Mouse (Mus musculus) thymus, adult 2 months (tissue): ENCODE results near the gene 4930432M17Rik. TPM values are rescaled to one million over a fixed set of nuclear protein-coding genes. Genes with fewer than 3 reads are reported as not detected.

ENCODE experiments used
- DNase-seq: peaks from one replicate; pipeline ENCODE4 v3.0.0; 2021
- H3K27ac ChIP-seq: fragments of 200-500 bp; 2 replicates; pipeline ENCODE4 v1.5.1; 2012; ENCODE audit warnings: low read length, control low read depth; ENCODE audit not compliant: control insufficient read depth, insufficient read depth
- H3K27me3 ChIP-seq: fragments of 200-500 bp; 2 replicates; pipeline ENCODE4 v1.6.1; 2012; ENCODE audit warnings: mild to moderate bottlenecking, low read length, moderate library complexity, mixed read lengths; ENCODE audit not compliant: control insufficient read depth, insufficient read depth
- H3K36me3 ChIP-seq: fragments of 200-500 bp; 2 replicates; pipeline ENCODE4 v1.6.1; 2012; ENCODE audit warnings: mild to moderate bottlenecking, low read length, moderate library complexity; ENCODE audit not compliant: control insufficient read depth, insufficient read depth
- H3K4me1 ChIP-seq: fragments of 200-500 bp; replicated peaks from 2 replicates; pipeline ENCODE4 v1.6.1; 2012; ENCODE audit warnings: low read length; ENCODE audit not compliant: control insufficient read depth, insufficient read depth
- H3K4me3 ChIP-seq: fragments of 200-500 bp; 2 replicates; pipeline ENCODE4 v1.5.1; 2012; ENCODE audit warnings: mild to moderate bottlenecking, low read length, control low read depth, moderate library complexity; ENCODE audit not compliant: control insufficient read depth, insufficient read depth
- CTCF ChIP-seq: fragments of 200-500 bp; IDR thresholded peaks from 2 replicates; pipeline ENCODE4 v1.5.1; 2012; ENCODE audit warnings: mild to moderate bottlenecking, control low read depth, low read length, moderate library complexity, borderline replicate concordance; ENCODE audit not compliant: control insufficient read depth, poor library complexity, insufficient read depth; ENCODE audit errors: extremely low read depth
- POLR2A ChIP-seq: fragments of 200-500 bp; IDR thresholded peaks from 2 replicates; pipeline ENCODE4 v1.6.1; 2012; ENCODE audit warnings: mild to moderate bottlenecking, low read length, control low read depth, moderate library complexity; ENCODE audit not compliant: control insufficient read depth, poor library complexity, insufficient read depth; ENCODE audit errors: extremely low read depth
- WGBS: fragments of 180-500 bp; shearing (Covaris S2); methylation state at CpG from one replicate; pipeline ENCODE4 v1.1.7; 2018; 5-methylcytosine and 5-hydroxymethylcytosine counted together
- polyA plus RNA-seq: library from polyadenylated mRNA; depleted of rRNA; stranded (reverse); fragments of >200 nt; gene quantifications from 2 replicates; pipeline ENCODE4 v1.2.3, GENCODE M21; 2012

Gene 4930432M17Rik
- polyA plus RNA-seq, 1 experiment: not detected

DNA sequence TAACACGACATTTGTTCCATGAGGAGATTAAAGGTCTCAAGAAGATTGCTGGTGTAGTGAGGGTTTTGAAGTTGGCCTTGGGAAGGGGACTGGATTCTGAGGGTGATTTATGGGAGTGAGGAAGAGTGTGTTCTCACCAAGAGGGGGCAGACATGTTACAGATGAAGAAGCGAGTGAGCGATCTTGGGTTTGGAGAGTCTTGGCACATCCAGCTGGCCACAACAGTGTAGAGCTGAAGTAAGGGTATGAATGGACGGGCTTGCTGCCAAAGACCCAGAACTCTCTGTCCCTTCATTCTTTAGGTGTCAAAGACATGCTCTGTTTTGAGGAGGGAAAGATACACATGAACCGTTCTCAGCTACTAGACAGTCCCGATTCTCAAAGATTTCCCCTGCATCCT lies 34.2 kb upstream of the 4930432M17Rik start:
- Histone ChIP-seq H3K27me3 (no peaks in the 10 kb centered on the region), H3K4me3 (no peak overlapping the region), H3K4me1 (no peaks in the 10 kb centered on the region), H3K36me3 (no peaks in the 10 kb centered on the region), H3K27ac (no peak overlapping the region)
- WGBS: 91% methylated on average over 6 of the region's 6 CpGs
- DNase-seq: no peak
- no peak for TF ChIP-seq POLR2A
- TF ChIP-seq CTCF: no peak

DNA sequence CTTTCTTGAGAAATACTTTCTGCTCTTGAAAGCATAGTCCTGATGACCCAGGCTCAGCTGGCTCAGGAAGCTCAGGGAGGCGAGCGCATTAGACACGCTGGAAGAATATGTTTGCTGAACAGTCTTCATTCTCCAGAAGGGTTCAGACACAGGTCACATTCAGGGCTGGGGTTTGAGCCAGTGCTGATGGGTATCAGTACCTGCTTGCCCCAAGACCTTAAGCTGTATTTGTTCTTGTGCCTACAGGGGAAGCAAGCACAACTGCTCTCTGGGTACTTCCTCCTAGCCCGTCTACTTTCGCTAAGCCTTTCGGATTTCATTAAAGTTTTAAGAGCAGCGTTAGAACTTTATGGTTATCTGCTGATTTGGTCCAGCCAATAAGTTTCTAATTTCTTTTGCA lies 33.8 kb upstream of the 4930432M17Rik start:
- no peak overlapping the region for H3K27ac ChIP-seq
- no peaks in the 10 kb centered on the region for H3K36me3 ChIP-seq
- no peak overlapping the region for H3K4me3 ChIP-seq
- DNase-seq: no peak
- TF ChIP-seq CTCF (no peak), POLR2A (no peak)
- H3K4me1 ChIP-seq: no peaks in the 10 kb centered on the region
- WGBS: 80% methylated on average over 7 of the region's 7 CpGs
- H3K27me3 ChIP-seq: no peaks in the 10 kb centered on the region

DNA sequence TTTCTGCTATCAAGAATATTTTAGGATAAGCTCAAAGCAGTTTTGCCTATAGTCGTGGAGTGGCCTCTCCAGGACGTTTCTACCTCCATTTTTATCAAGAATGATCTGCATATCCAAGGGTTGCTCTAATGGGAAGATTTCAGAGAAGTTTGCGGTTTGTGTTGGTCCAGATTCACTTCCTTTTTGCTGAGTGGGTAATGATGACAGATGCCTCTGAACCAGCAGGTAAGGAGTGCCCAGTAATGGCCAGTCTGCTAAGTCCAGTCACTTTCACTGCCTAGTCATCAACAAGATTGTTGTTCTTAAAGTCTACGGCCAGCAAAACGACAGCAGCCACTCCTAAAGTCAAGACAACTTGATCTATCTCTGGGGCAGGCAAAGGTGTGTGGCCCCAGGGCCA lies 32.8 kb upstream of the 4930432M17Rik start:
- Histone ChIP-seq H3K27me3 (no peaks in the 10 kb centered on the region), H3K4me1 (no peaks in the 10 kb centered on the region), H3K4me3 (no peak overlapping the region), H3K27ac (no peak overlapping the region), H3K36me3 (no peaks in the 10 kb centered on the region)
- 76% methylated on average over 5 of the region's 5 CpGs for WGBS
- no peak for DNase-seq
- TF ChIP-seq CTCF (no peak), POLR2A (no peak)

DNA sequence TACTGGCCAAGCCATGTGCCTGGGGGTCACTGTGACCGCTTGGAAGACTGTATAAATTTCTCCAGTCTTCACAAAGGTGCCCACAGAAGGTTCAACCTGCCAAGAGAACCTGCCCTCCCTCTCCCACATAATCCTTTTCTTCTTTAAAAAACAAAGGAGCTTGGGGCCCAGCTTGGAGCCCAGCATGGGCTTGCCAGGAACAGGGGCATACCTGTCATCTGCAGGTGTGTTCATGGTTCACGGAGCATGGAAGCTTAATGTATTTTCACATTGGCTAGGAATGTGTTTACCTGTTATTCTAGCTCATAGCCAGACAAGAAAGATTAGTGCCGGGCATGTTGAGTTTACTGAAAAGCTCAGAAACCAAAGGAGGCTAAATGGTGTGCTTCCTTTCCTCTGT lies 32.3 kb upstream of the 4930432M17Rik start:
- Histone ChIP-seq H3K4me1 (no peaks in the 10 kb centered on the region), H3K27ac (no peak overlapping the region), H3K27me3 (no peaks in the 10 kb centered on the region), H3K36me3 (no peaks in the 10 kb centered on the region), H3K4me3 (no peak overlapping the region)
- TF ChIP-seq CTCF (no peak), POLR2A (no peak)
- DNase-seq: no peak
- WGBS: 93% methylated on average over 3 of the region's 3 CpGs

DNA sequence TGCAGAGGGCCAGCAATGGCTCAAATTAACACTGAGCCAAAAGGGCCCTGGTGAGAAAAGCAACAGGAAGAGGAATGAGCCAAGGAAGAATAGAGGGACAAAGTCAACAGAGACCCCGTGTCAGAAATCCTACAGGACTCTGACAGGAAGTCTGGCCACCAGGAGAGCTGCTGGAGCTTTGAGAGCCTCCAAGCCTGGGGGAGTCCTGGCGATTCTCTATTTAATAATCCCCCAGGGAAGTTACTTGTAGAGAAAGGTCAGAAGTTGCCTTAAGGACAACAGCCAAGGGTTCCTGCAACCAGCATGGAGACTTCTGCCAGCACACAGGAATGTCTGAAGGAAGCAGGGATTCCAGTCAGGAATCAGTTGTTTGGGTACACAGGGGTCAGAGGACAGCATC lies 30.0 kb upstream of the 4930432M17Rik start:
- no peak overlapping the region for H3K27ac ChIP-seq
- WGBS: 67% methylated on average over 2 of the region's 2 CpGs
- no peak overlapping the region for H3K4me3 ChIP-seq
- no peaks in the 10 kb centered on the region for H3K27me3 ChIP-seq
- DNase-seq: no peak
- H3K4me1 ChIP-seq: no peaks in the 10 kb centered on the region
- TF ChIP-seq CTCF (no peak), POLR2A (no peak)
- no peaks in the 10 kb centered on the region for H3K36me3 ChIP-seq

DNA sequence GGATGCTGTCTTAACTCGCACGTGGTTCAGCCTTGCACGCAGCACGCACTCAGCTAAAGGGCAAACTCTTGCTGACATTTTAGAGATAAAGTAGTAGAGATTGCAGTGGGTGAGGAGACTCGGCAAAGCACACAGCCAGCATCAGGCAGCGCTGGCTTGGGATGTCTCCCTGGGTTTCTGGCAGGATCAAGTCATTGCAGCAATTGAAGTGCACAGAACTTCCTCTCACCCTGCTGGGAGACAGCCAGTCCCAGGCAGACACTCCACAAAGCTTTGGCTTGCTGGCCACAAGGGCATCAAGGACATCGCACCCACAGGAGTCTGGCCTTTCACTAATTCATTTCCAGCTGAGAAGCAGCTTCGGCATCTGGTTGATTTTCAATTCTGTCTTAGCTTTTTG lies 27.3 kb upstream of the 4930432M17Rik start:
- WGBS: 91% methylated on average over 8 of the region's 8 CpGs
- no peak for TF ChIP-seq CTCF
- TF ChIP-seq POLR2A: no peak
- DNase-seq: no peak
- no peak overlapping the region for H3K27ac ChIP-seq
- H3K36me3 ChIP-seq: no peaks in the 10 kb centered on the region
- no peaks in the 10 kb centered on the region for H3K4me1 ChIP-seq
- H3K27me3 ChIP-seq: no peaks in the 10 kb centered on the region
- no peak overlapping the region for H3K4me3 ChIP-seq

DNA sequence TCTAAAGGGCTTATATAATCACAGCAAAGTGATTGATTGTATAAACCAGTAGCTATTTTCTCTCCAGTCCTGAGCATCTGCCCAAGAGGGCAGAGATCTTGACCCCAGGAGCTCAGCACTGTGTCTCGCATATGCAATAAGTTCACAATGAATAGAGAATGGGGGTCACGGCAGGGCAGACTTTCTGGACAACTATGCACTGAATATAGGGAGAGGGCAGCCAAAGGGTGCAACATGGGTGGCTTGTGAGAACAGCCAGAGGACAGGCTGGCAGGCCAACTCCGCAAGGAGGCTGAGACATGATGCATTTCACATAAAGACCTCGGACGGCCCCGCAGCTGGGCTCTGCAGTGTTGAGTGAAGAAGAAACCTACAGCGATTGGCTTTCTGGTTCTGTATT lies 25.1 kb upstream of the 4930432M17Rik start:
- DNase-seq: no peak
- 94% methylated on average over 7 of the region's 7 CpGs for WGBS
- Histone ChIP-seq H3K36me3 (no peaks in the 10 kb centered on the region), H3K4me3 (no peak overlapping the region), H3K4me1 (no peaks in the 10 kb centered on the region), H3K27ac (no peak overlapping the region), H3K27me3 (no peaks in the 10 kb centered on the region)
- TF ChIP-seq POLR2A: no peak
- no peak for TF ChIP-seq CTCF
